Mouse (Mus musculus): ENCODE measurements at regions not wholly inside any gene's neighbourhood (a gene's known extent, or its start where the extent isn't known, plus 50 kb on each side); places are given as distances from the start of the nearest gene placed in this dataset.
A peak's percentile ranks its signal among the peaks of the same experiment; 100 is the strongest.

DNA sequence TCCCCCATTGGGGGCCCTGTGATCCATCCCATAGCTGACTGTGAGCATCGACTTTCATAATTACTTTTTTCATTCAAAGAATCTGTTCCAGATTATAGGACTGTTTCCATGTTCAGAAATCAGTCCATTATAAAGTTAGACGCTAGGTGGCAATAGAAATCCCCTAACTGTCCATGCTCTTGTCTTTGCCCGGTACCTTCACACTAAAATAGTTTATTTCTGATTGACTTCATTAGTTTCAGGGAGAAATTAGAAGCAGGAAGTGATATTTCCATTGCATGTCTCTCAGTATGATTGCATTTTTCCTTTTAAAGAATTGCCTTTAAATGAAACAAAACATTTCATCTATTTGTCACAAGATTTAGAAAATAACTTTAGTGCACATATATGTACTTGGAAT, 131.7 kb downstream of the Fbxo8 start:
- peak in 1 of 2 experiments; percentile 10 for DNase-seq (ENCODE audit: low spot score in 2 of 2)

DNA sequence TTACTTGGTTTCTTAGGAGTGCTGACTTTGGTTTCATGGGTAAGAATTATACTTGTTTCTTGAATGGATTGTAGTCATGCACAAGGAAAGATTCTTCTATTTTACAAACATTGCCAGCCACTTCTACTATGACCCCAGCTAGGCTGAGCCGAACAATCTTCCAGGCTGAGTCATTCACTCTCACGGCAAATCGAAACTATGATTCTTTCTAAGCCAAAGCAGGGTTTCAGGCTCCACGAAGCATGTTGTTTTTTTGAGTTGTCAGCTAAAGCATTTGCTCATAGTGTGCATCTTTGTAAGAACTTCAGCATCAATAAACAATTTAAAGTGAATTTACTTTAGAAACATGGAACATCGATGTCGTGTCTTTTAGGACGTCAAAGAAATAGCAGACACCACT, 133.5 kb downstream of the Fbxo8 start:
- no peak for DNase-seq (ENCODE audit: low spot score in 2 of 2)

- DNase-seq (ENCODE audit: low spot score in 2 of 2) = no peak
Measured at GRCm38 (mm10) chr8:56695436-56695835, 144.5 kb downstream of the Fbxo8 start.

GRCm38 (mm10) chr8:56700580-56701145, 149.8 kb downstream of the Fbxo8 start:
- no peak for DNase-seq (ENCODE audit: low spot score in 2 of 2)

DNA sequence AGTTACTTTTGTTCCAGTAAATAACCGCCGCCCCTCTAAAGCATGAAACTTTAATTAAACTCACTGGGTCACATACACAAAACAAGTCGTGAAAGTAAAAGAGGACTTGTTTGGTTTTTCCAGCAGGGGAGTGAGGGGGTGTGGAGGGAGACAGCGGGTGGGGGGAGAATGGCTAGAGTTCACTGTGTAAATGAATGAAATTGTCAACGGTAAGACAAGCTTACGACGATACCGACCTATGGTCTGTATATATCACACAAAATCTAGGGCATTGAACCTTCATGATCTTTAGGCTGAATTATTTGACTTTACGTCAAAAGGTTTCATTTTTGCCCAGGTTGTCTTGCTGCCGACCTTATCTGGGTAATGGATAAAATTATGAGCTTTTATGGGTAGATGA, 155.5 kb downstream of the Fbxo8 start:
- DNase-seq (ENCODE audit: low spot score in 2 of 2) = no peak

DNA sequence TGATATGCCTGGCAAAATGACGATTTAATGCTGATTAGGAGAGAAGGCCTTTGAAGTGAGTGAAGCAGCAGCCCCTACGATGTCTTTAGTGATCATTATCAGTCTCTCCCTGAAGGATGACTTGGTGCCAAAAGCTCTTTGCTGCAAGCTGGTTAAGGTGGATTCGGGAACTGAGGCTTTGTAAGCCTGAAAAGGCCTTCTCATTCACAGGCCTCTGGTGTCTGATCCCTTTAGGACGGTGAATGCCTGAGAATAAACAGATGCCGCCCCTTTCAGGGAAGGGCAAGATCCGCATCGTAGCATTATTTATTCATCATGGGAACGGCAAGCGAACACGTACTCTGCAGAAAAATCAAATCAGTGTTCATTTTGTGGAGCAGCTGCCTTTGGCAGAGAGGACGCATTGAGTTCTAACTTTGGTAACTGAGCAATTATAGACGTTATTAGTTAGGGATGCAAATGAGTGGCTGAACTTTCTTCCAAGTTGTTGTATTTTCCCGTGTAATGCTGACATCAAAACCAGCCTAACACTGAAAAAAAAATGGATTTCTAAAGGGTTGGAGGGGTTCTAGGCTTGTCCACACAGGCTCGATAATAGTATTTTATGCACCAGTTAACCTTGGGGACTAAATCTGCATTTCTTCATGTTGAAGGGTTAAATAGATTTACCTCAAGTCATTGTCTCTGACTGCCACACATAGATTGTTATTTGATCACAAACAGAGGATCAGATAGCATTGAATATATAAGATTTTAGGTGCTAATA, 156.2 kb downstream of the Fbxo8 start:
- DNase-seq (ENCODE audit: low spot score in 2 of 2) = peak in 1 of 2 experiments; percentile 21

DNA sequence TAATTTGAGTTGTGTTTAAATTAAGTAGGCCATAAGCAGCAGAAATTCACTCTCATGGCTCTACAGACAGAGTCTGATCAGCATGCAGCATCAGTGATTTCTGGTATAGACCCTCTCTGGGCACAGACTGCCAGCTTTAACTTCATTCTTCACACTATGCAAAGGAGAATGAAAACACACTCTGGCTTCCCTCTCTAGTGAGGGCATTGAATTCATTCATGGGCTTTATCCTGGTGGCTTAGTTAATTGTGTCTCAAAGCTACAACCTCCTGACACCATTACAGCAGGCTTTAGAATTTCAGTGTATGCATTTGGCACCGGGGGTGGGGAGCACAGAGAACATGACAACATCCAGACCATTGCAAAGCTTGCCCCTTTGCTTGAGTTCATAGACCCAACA, 169.1 kb downstream of the Fbxo8 start:
- no peak for DNase-seq (ENCODE audit: low spot score in 2 of 2)

DNA sequence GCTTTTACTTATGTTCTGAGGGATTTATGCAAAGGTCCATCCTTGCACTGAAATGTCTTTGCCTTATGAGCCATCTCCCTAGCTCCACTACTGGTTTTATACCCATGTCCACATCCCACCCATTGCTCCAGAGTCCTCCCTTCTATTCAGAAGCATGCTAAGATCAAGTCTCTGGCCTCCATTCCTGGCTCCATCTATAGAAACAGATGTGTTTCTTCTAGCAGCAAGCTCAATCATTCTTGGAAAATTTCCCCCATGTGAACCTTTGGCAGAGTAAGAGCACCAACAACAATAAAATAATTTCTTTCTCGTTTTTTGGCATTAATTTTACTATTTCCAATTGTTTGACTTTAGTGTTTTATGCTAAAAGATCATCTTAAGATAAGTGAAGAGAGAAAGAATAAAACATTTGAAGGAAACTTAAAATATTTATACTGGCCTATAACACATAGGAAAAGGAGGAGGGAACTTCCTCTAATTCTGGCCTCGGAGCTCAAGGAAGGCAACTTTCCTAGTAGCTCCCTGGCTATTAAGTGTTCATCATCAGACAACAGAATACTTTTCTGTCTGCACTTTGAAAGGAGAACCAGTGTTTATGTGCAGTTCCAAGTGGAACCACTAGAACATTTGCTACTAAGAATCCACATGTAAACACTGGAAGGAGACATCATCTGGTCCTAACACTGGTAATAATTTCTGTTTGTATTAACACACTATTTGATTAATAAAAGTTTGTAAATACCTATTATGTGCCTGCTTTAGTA, 171.8 kb downstream of the Fbxo8 start:
- no peak for DNase-seq (ENCODE audit: low spot score in 2 of 2)

DNA sequence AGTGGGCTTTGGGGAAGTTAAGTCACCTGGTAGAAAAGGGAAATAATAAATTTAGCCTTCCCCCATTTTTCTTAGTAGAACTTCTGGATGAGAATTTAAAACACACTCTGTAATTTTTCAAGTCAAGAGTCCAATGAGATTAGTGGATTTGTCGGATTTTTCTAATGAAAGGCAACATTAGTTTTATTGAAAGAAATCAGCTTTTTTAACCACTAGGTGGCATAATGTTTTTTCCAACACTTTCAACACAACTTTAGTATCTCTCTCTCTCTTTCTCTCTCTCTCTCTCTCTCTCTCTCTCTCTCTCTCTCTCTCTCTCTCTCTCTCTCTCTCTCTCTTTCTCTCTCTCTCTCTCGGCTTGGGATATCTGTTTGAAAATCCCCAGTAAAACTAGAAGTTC, 173.7 kb downstream of the Fbxo8 start:
- no peak for DNase-seq (ENCODE audit: low spot score in 2 of 2)

- no peak for DNase-seq (ENCODE audit: low spot score in 2 of 2)
Measured at GRCm38 (mm10) chr8:56733318-56733717, 182.4 kb downstream of the Fbxo8 start.

DNA sequence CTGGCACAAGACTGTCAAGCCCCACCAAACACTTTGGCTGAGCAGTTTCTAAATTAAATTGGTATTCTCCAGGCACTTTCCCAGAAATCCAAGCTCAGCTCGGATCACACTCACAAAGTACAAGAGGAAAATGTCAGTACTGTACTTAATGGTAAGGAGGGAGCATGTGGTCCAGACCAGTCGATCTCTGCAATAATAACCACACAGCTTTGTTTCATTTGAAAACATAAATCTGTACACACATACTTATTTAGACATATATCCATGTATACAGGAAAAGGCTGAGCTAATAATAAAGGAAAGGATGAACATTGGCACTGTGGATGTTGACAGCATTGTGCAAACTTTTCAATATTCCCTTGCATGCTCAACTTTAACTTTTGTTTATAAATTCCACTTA, 184.1 kb downstream of the Fbxo8 start:
- DNase-seq (ENCODE audit: low spot score in 2 of 2) = no peak

GRCm38 (mm10) chr8:56767034-56767433, 216.1 kb downstream of the Fbxo8 start:
- DNase-seq (ENCODE audit: low spot score in 2 of 2) = peak in 1 of 2 experiments; percentile 1

DNA sequence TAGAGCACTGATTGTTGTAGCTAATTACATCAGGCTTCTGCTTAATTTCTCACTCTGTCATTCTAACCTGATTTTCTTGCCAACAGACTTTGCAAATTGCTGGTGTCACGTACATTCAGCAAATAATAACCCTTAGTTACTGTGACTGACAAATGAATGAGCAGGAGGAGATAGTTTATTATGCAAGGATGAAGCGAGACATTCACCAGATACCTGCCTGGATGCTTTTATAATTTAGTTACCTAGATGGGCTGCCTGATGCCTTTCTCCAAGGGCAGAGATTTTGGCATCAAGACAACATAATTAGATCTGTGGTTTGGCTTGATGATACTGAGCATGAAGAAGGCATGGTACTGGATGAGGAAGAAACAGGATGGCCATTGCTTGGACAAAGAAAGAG, 233.6 kb downstream of the Fbxo8 start:
- DNase-seq (ENCODE audit: low spot score in 2 of 2) = no peak

- DNase-seq (ENCODE audit: low spot score in 2 of 2) = no peak
Measured at GRCm38 (mm10) chr8:56789549-56790270, 238.8 kb downstream of the Fbxo8 start.

DNA sequence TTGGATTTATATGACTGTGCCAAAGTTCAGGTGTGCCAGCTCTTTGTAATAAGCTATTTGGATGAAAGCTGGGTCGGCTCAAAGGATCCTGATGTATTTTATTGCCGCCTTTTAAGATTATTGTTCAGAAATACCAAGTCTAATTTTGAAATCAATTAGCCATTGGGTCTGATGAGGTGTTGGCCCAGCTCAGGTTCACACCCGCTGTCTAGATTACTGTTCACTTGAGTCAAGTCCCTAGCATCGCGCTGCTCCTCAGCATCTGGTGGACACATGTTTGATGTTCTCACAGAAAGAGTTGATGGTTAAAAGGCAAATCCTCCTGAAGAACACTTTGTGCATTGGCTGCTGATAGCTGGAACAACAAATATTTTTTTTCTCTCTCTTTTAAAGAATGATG, 281.8 kb downstream of the Fbxo8 start:
- DNase-seq (ENCODE audit: low spot score in 2 of 2) = no peak

DNA sequence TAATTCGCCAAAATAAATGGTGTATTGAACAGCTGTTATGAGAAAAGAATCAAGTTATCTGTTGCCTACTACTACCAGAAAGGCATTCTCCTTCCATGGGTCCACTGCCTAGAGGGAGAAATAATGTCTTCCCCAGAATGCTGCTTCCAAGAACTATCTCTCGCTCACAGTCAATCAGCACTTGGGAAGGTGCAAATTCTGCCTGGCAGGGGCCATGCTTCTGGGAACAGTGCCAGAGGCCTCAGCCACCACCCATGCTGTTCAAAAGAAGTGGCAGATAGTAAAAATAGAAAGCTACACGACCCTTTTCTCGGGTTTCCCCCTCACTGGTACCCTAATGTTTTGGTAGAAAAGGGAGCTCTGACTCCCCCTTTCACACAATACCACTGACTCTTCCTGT, 282.2 kb downstream of the Fbxo8 start:
- DNase-seq (ENCODE audit: low spot score in 2 of 2) = no peak

DNA sequence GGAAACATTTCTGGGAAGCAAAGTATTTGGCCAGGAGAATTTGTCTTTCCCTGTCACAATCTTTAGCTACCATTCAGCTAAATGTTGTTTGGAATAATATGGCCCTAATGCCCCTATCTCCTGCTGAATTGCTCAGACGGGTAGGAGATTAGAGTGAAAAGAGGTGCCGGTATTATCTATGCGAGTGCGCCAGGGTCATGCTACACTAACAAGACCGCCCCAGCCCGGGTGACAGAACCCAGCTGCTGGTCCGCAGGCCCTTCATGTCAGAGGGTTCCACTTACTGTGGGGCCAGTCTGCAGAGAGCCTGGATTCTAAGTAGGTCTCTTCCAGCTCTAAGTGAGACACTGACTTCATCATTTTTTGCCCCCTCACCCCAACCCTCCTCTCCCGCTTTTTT, 332.6 kb downstream of the Fbxo8 start:
- no peak for DNase-seq (ENCODE audit: low spot score in 2 of 2)

DNA sequence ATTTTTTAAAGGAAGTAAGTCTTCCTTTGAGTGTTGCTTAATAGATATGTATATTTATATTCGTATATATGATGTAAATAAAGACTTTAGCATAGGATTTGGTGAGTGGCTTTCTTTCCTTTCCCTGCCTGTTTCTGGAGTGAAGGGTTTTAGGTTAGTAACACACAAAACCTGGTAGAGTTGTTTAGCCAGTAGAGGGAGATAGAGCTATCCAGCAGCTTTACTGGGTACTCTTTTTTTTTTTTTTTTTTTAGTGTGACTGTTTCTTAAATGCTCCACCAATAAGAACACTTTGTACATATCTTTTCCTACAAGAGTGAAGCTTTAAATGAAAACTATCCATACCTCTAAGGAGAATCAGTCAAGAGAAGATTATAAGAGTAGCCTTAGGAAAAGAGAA, 333.3 kb downstream of the Fbxo8 start:
- DNase-seq (ENCODE audit: low spot score in 2 of 2) = no peak

DNA sequence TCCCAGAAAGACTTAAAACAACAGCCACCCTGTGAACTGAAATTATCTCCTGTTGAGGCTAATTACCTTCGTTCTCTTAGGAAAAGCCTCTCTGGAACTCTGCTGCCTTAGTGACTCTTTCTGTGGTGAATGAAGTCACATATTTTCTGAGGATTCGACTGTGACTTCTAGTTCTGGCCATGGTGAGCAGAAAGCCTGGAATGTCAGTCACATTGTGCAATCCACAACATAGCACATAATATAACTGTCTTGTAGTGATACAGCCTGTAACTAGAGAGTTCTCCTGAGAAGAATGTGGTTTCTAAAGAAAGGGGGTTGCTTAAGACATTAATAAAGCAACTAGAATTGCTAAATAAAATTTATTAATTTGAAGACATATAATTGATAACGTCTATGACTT, 342.7 kb downstream of the Fbxo8 start:
- no peak for DNase-seq (ENCODE audit: low spot score in 2 of 2)

- DNase-seq (ENCODE audit: low spot score in 2 of 2) = no peak
Measured at GRCm38 (mm10) chr8:56915362-56915761, 364.5 kb downstream of the Fbxo8 start.

- DNase-seq (ENCODE audit: low spot score in 2 of 2) = no peak
Measured at GRCm38 (mm10) chr8:56915989-56916388, 365.1 kb downstream of the Fbxo8 start.

GRCm38 (mm10) chr8:56924724-56925123, 373.8 kb downstream of the Fbxo8 start:
- DNase-seq (ENCODE audit: low spot score in 2 of 2) = no peak

Data from layer of hippocampus, adult 18-20 months (tissue).